Mouse (Mus musculus) retina, postnatal 7 days (tissue): ENCODE results near the gene Xpnpep3.
"Not testable (repeated sequence)": the region's sequence is repeated elsewhere in the genome, so short reads cannot be mapped to it uniquely, and the experiment has no call there.

Source experiments
- DNase-seq: peaks from one replicate; pipeline ENCODE4 v3.0.0-alpha.2; 2012; ENCODE audit warnings: low read depth, low spot score

The Xpnpep3 gene

GRCm38 (mm10) chr15:81480284-81480683, 80.3 kb downstream of the Xpnpep3 start:
- DNase-seq: not testable (repeated sequence)

DNA sequence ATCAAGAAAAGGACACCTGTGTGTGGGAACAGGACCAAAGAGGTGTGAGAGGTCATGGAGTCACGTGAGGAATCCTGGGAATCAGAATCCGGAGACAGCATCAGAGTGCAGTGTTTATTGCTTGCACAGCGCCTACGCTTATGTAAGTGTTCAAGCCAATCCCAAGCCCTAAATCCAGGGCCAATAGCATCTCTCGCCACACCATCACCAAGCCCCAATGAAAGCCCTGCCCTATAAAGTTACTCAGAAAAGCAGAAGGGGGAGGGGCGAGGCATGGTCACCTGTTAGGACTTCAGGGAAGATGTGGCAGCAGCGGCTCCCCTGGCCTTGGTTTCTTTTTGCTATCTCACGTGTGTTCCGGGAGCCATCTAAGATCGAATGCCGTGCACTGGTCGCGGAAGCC, 81.0 kb downstream of the Xpnpep3 start:
- DNase-seq: no peak

DNA sequence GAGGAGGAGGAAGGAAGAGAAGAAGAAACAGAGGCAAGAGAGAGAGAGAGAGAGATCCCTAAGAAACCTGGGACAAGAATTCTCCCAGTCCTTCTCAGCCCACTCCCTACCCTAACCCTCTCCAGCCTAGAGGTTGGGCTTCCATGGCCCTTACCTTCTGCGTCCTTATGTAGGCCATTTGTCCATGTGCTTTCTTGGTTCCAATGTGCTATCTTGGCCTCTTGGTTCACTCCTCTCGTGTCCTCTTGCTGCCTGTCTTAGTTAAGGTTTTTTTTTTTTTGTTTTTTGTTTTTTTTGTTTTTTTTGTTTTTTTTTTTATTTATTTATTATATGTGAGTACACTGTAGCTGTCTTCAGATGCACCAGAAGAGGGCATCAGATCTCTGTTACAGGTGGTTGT, 83.0 kb downstream of the Xpnpep3 start:
- DNase-seq: no peak

GRCm38 (mm10) chr15:81483691-81484090, 83.8 kb downstream of the Xpnpep3 start:
- DNase-seq: no peak

DNA sequence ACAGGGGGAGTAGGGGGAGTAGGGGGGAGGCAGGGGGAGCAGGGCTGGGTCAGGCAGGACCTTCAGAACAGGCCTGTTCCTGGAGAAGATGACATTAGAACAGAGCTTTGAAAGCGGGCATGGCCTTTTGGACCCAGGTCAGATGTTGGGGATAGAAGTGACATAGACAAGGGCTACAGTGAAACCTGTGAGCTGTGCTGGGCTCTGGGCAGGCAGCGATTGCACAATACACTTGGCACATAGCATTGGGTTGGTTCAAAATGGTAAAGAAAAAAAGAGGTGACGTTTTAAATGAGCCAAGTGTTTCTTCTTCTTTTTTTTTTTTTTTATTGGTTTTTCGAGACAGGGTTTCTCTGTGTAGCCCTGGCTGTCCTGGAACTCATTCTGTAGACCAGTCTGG, 85.5 kb downstream of the Xpnpep3 start:
- no peak for DNase-seq

DNA sequence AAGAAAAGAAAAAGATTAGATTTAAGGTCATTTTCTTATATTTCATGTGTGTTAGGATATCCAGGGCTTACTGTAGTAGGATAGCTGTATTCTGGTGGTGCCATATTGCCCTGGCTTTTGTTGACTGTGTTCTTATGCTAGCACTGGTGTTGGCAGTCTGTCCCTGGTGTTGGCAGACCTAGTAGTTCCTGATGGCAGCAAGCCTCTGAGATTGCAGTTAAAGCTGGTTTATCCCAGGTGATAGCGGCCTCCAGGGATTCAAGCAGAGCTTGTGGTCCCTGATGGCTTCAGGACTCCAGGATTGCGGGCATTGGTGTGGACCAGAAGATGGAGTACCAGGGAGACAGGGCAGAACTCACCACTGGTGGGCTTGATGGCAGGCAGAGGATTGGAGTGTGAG, 103.5 kb downstream of the Xpnpep3 start:
- no peak for DNase-seq

- DNase-seq: no peak
Observed at GRCm38 (mm10) chr15:81503995-81504394, 104.1 kb downstream of the Xpnpep3 start.
